Mouse (Mus musculus): Measurements from ENCODE around the gene Zbed4. TPM values are rescaled to one million over a fixed set of nuclear protein-coding genes. Genes with fewer than 3 reads are reported as not detected.
"Not testable (repeated sequence)": the region's sequence is repeated elsewhere in the genome, so short reads cannot be mapped to it uniquely, and the experiment has no call there.

Zbed4 gene
- polyA plus RNA-seq, 1 experiment = 11.3 TPM

DNA sequence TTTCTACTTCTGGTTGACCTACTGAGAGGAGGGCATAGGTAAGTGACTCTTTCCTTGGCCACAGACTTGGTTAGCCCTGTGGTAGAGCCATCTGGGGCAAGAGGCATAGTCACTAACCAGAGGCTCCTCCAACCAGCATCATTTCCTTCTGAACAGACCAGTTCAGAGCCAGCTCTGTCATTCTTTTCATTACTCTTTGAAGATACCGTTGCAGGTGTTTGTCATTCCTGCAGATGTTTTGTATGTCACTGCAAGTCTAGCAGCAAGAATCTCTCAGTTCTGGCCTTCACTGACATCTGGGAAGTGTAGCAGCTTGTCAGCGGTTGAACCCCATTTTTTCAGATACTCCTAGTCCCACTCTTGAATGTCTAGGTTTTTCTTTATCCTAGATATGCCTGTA, 3.4 kb downstream of the Zbed4 start:
- TF ChIP-seq CTCF (IDR thresholded peaks at IDR 0.05; ENCODE audit: borderline replicate concordance, insufficient read depth, low read length) (no peak), POLR2A (IDR thresholded peaks at IDR 0.05; ENCODE audit: low read depth, low read length) (no peak)
- H3K27ac ChIP-seq (ENCODE audit: insufficient read depth, low read length) = no peak overlapping the region
- H3K4me1 ChIP-seq (ENCODE audit: control insufficient read depth, insufficient read depth, low read length) = peaks cover 4% of the 10 kb centered on the region
- no peak overlapping the region for H3K4me3 ChIP-seq (ENCODE audit: insufficient read depth, low read length)

GRCm38 (mm10) chr15:88755761-88756160, 4.3 kb downstream of the Zbed4 start:
- Histone ChIP-seq H3K4me3 (ENCODE audit: insufficient read depth, low read length) (no peak overlapping the region), H3K4me1 (ENCODE audit: control insufficient read depth, insufficient read depth, low read length) (peaks cover under 1% of the 10 kb centered on the region), H3K27ac (ENCODE audit: insufficient read depth, low read length) (no peak overlapping the region)
- TF ChIP-seq CTCF (IDR thresholded peaks at IDR 0.05; ENCODE audit: borderline replicate concordance, insufficient read depth, low read length) = no peak
- TF ChIP-seq POLR2A (IDR thresholded peaks at IDR 0.05; ENCODE audit: low read depth, low read length) = no peak

DNA sequence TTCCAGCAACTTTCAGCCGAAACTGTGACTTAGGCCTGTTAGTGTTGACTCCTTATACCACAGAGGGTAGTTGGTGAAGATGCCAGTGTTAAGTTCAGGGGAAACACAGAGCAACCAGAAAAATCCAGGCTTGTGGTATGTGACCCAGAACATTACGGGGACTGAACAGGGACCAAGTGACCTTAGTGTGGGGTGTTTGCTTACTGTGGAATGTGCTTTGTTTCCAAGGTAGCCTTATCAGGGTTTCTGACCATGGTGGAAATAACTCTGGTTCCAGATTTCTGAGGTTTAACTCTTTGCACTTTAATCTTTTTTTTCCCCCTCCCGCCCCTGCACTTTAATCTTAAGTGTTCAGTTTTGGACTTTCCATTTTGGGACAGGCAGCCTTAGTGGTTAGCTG, 6.6 kb downstream of the Zbed4 start:
- TF ChIP-seq POLR2A (IDR thresholded peaks at IDR 0.05; ENCODE audit: low read depth, low read length) (no peak), CTCF (IDR thresholded peaks at IDR 0.05; ENCODE audit: borderline replicate concordance, insufficient read depth, low read length) (no peak)
- no peaks in the 10 kb centered on the region; the same call in 1 of the 2 replicates for H3K4me1 ChIP-seq (ENCODE audit: control insufficient read depth, insufficient read depth, low read length)
- no peak overlapping the region for H3K4me3 ChIP-seq (ENCODE audit: insufficient read depth, low read length)
- no peak overlapping the region for H3K27ac ChIP-seq (ENCODE audit: insufficient read depth, low read length)

DNA sequence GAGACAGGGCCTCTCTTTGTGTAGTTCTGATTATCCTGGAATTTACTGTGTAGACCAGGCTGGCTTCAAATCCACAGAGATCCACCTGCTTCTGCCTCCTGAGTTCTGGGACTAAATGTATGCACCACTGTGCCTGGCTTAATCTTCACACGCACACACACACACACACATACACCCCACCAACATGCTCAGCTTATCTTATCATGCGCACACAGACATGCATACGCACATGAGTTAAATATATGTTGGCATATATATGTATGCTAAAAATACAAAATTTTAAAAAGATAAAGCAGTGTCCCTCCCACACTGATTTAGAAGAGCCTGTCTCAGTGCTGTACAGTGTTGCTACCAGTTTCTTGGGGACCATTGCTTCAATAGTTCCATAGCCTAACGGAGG, 10.1 kb downstream of the Zbed4 start:
- no peak overlapping the region for H3K27ac ChIP-seq (ENCODE audit: insufficient read depth, low read length)
- H3K4me3 ChIP-seq (ENCODE audit: insufficient read depth, low read length) = no peak overlapping the region
- TF ChIP-seq POLR2A (IDR thresholded peaks at IDR 0.05; ENCODE audit: low read depth, low read length) (no peak), CTCF (IDR thresholded peaks at IDR 0.05; ENCODE audit: borderline replicate concordance, insufficient read depth, low read length) (no peak)
- no peaks in the 10 kb centered on the region for H3K4me1 ChIP-seq (ENCODE audit: control insufficient read depth, insufficient read depth, low read length)

GRCm38 (mm10) chr15:88766139-88766538, 14.7 kb downstream of the Zbed4 start:
- not testable (repeated sequence) for H3K27ac ChIP-seq (ENCODE audit: insufficient read depth, low read length); H3K4me3 ChIP-seq (ENCODE audit: insufficient read depth, low read length); H3K4me1 ChIP-seq (ENCODE audit: control insufficient read depth, insufficient read depth, low read length)

DNA sequence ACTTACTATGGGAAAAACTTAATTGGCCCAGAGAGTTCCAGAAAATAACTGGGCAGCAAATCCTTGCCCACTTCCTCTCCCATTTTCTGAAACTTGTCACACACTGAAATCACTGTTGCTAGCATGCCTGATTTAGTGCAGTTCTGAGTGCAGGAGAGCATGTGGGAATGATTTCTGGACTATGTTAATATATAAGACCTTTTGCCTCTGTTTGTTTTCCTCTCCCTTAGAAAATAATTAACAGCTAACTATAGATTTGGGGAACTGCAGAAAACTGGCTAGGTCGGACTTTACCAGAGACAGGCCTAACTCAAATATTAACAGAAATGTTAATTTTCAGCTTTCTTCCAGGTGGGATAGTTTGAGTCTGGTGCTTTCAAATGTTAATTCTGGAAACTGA, 17.1 kb downstream of the Zbed4 start:
- TF ChIP-seq CTCF (IDR thresholded peaks at IDR 0.05; ENCODE audit: borderline replicate concordance, insufficient read depth, low read length) (no peak), POLR2A (IDR thresholded peaks at IDR 0.05; ENCODE audit: low read depth, low read length) (no peak)
- no peak overlapping the region for H3K27ac ChIP-seq (ENCODE audit: insufficient read depth, low read length)
- H3K4me1 ChIP-seq (ENCODE audit: control insufficient read depth, insufficient read depth, low read length) = no peaks in the 10 kb centered on the region
- H3K4me3 ChIP-seq (ENCODE audit: insufficient read depth, low read length) = no peak overlapping the region

- H3K4me1 ChIP-seq (ENCODE audit: control insufficient read depth, insufficient read depth, low read length); H3K27ac ChIP-seq (ENCODE audit: insufficient read depth, low read length); H3K4me3 ChIP-seq (ENCODE audit: insufficient read depth, low read length): not testable (repeated sequence)
Observed at GRCm38 (mm10) chr15:88774630-88775029, 23.2 kb downstream of the Zbed4 start.

GRCm38 (mm10) chr15:88792140-88792850, 40.8 kb downstream of the Zbed4 start:
- TF ChIP-seq CTCF (IDR thresholded peaks at IDR 0.05; ENCODE audit: borderline replicate concordance, insufficient read depth, low read length) (no peak), POLR2A (IDR thresholded peaks at IDR 0.05; ENCODE audit: low read depth, low read length) (no peak)
- Histone ChIP-seq H3K4me1 (ENCODE audit: control insufficient read depth, insufficient read depth, low read length) (no peaks in the 10 kb centered on the region), H3K4me3 (ENCODE audit: insufficient read depth, low read length) (no peak overlapping the region), H3K27ac (ENCODE audit: insufficient read depth, low read length) (no peak overlapping the region)

- H3K4me3 ChIP-seq (ENCODE audit: insufficient read depth, low read length); H3K4me1 ChIP-seq (ENCODE audit: control insufficient read depth, insufficient read depth, low read length); H3K27ac ChIP-seq (ENCODE audit: insufficient read depth, low read length): not testable (repeated sequence)
Observed at GRCm38 (mm10) chr15:88794729-88795128, 43.3 kb downstream of the Zbed4 start.

GRCm38 (mm10) chr15:88799950-88800371, 48.5 kb downstream of the Zbed4 start:
- no peaks in the 10 kb centered on the region for H3K4me1 ChIP-seq (ENCODE audit: control insufficient read depth, insufficient read depth, low read length)
- no peak for TF ChIP-seq CTCF (IDR thresholded peaks at IDR 0.05; ENCODE audit: borderline replicate concordance, insufficient read depth, low read length)
- no peak for TF ChIP-seq POLR2A (IDR thresholded peaks at IDR 0.05; ENCODE audit: low read depth, low read length)
- H3K4me3 ChIP-seq (ENCODE audit: insufficient read depth, low read length) = no peak overlapping the region
- H3K27ac ChIP-seq (ENCODE audit: insufficient read depth, low read length) = no peak overlapping the region

DNA sequence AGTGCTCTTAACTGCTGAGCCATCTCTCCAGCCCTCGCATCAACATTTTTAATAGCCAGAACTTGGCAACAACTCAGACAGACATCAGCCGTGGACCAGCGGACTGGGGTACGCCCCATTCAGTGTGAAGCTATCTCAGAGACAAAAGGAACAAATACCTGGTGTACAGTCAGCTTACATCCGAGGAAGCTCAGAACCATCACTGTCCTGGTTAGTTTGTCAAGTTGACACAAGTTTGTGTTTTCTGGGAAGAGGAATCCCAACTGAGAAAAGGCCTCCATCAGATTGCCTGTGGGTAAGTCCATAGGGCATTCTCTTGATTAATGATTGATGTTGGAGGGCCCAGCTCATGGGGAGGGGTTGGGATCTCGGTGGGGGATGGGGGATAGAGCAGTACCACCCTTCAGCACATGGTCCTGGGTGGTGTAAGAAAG, 49.5 kb downstream of the Zbed4 start:
- Histone ChIP-seq H3K4me3 (ENCODE audit: insufficient read depth, low read length) (no peak overlapping the region), H3K27ac (ENCODE audit: insufficient read depth, low read length) (no peak overlapping the region), H3K4me1 (ENCODE audit: control insufficient read depth, insufficient read depth, low read length) (no peaks in the 10 kb centered on the region)
- TF ChIP-seq CTCF (IDR thresholded peaks at IDR 0.05; ENCODE audit: borderline replicate concordance, insufficient read depth, low read length) = no peak
- no peak for TF ChIP-seq POLR2A (IDR thresholded peaks at IDR 0.05; ENCODE audit: low read depth, low read length)
